Mouse (Mus musculus): ENCODE measurements around the gene Fam187b.

Fam187b gene

GRCm38 (mm10) chr7:31008889-31009288 lies 35.3 kb downstream of the Fam187b start:
- DNase-seq (ENCODE audit: extremely low read depth, low read depth), result no peak

GRCm38 (mm10) chr7:31012971-31013370 lies 39.4 kb downstream of the Fam187b start:
- no peak for DNase-seq (ENCODE audit: extremely low read depth, low read depth)

DNA sequence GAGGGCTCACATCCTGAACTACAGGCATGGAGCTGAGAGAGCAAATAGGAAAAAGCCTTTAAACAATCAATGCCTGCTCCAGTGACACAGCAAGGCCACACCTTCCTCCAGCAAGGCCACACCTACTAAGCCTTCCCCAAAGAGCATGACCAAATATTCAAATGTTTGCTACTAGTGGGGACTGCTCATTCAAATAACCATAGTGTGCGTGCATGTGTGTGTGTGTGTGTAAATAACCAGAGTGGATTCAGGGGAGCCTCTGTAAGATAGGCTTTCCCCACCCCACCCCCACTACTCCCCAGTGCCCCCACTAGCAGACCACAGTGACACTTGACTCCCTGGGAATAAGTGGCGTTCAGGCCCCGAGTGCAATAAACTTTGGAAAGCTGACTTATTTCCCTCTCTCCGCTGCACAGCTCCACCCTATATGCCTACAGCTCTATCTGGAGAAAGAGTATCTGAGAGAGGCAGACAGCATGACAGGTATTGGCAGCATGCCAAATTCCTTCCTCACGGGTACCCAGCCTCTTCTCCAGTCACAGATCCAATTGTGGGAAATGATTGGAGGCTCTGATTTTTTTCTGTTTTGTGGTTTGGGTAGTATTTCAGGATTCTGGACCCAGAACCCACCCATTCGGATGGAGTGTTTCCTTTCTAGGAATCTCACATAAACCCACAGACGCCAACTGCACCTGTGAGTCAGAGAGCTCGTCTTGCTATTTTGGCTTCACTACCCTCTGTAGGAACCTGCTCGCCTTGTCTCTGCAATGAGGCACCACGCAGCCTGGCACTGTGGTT lies 43.7 kb downstream of the Fam187b start:
- DNase-seq (ENCODE audit: extremely low read depth, low read depth), result no peak

- no peak for DNase-seq (ENCODE audit: extremely low read depth, low read depth)
Measured at GRCm38 (mm10) chr7:31028609-31029008, 55.0 kb downstream of the Fam187b start.

DNA sequence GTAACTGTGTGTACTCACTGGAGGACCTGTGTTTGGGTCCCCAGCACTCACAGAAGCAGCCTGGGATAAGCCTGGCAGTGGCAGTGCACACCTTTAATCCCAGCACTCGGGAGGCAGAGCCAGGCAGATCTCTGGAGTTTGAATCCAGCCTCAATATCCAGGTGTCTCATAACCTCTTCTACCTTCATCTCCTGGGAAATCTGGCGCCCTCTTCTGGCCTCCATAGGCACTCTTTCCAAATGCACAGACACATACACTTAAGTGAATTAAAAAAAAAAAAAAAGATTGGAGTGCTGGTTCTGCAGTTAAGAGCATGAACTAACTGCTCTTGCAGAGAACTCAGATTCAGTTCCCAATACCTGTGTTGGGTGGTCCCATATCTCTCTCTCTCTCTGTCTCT lies 57.1 kb downstream of the Fam187b start:
- DNase-seq (ENCODE audit: extremely low read depth, low read depth), result no peak

DNA sequence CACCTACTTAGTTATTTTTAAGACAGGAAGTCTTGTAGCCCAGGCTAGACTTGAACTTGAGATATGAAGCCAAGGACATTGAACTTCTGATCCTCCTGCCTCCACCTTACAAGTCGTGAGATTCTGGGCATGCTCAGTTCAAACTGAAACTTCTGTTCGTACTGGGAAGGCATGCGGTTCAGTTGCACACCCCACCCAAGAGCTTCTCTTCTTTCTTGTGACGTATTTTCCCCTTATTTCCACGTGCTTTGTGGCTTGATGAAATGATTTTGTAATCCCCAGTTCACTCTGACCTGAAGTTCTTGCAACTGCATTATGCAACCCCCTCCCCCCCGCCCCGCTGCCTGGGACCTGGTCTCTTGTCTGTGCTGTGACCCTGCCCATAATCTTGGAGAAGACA lies 58.1 kb downstream of the Fam187b start:
- DNase-seq (ENCODE audit: extremely low read depth, low read depth), result no peak

DNA sequence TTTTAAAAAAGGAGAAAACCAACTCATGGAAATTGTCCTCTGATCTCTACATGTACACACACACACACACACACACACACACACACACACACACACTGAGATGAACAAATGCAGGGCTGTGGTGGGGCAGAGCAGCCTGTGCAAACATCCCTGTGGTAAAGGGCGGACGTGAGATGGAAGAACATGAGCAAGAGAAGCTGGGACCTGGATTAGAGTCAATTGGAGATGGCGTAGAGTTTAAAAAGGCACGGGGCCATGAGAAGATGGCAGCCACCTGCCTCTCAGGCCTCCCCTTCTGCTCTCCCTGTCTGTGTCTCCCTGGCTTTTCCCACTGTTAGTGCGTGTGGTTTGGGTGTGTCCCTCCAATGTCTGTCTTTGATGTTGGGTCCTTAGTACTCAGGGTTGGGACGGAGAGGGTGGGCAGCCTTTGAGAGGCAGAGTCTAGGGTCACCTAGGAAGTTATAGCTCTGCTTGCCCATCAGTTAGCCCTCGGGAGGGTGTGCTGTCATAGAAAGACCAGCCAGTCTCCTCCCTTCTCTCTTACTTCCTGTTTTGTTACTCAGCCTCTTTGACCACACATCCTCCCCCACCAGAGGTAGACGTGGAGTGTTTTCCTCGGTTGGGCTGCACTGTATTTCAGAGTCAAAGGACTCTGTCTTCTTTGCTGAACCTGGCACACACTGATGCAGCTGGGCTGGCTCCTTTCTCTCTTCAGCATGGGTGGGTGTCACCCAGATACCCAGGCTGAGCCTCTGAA lies 60.0 kb downstream of the Fam187b start:
- peak; percentile 78 for DNase-seq (ENCODE audit: extremely low read depth, low read depth)

DNA sequence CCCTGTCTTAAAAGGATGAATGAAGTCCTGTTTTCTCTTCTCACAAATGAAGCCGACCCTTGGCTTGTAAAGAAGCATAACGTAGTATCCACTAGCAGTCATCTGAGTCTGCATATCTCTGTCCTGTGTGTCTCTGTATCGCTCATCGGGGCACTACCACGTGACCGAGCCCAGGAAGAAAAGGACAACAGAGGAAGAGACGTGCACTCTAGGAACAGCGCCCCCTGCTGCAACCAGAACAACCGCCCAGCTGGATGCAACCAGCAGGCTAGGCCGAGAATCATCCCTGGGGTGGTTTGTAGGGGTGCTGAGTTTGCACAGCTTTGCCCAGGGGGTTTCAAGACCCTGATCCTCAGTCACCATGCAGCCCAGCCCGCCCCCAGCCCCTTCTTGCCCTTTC lies 61.2 kb downstream of the Fam187b start:
- DNase-seq (ENCODE audit: extremely low read depth, low read depth), result peak; percentile 70

DNA sequence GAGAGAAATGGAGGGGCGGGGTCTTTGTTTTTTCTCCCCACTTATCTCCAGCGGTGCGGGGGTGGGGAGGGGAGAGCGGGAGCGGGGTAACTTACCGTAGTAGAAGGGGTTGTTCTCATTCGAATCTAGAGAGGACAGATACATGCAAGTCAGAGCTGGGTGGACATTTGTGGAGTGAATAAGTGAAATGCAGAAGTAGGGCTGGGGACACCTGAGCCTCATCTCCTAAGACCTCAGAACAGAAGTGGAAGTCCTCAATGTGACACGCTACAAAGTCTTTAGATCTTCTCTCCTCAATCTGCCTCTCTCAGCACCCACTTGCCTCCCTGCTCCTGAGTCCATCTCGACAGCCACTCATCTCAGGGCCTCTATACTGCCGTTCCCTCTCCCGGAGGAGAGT lies 61.7 kb downstream of the Fam187b start:
- DNase-seq (ENCODE audit: extremely low read depth, low read depth), result peak; percentile 74

- DNase-seq (ENCODE audit: extremely low read depth, low read depth), result peak; percentile 98
Measured at GRCm38 (mm10) chr7:31036917-31037316, 63.3 kb downstream of the Fam187b start.

DNA sequence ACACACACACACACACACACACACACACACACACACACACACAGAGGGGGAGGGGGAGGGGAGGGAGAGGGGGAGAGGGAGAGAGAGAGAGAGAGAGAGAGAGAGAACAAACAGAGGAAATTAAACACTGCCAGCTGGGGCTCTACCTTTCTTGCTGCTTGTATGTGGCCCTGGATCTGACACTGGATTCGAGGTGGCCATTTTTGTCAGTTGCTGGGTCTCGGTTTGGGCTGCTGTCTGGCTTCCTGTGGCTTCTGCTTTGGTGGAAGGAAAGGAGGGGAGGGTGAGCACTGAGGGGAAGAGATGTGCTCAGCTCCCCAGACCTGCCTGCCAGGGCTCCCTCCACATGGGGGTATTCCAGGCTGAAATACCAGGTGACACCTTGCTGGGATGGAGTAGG lies 64.1 kb downstream of the Fam187b start:
- no peak for DNase-seq (ENCODE audit: extremely low read depth, low read depth)

DNA sequence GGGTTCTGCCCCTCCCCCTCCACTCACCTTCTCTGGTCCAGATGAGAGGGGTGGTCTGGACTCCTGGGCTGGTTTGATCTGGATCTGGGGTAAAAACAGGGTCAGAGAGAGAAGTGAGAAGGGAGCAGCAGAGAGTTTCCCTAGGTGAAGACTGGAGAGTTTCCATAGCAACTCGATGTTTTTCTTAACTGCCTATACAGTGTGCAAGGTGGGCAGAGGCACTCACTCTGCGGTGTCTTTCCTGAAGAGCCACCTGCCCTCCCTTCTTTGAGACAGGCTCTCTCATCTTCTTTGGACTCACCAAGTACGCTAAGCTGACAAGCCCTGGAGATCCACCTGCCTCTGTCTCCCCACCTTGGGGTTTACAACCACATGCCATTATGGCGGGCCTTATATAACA lies 65.4 kb downstream of the Fam187b start:
- no peak for DNase-seq (ENCODE audit: extremely low read depth, low read depth)
